Mouse (Mus musculus): ENCODE measurements around the gene Eya4. TPM values are rescaled to one million over a fixed set of nuclear protein-coding genes. Genes with fewer than 3 reads are reported as not detected.

Eya4 gene
- polyA plus RNA-seq, 1 experiment: 34.4 TPM

- no peak overlapping the region for H3K4me3 ChIP-seq (ENCODE audit: insufficient read depth, low read length)
- no peak overlapping the region for H3K27ac ChIP-seq (ENCODE audit: insufficient read depth, low read length)
- H3K4me1 ChIP-seq (ENCODE audit: control insufficient read depth, insufficient read depth, low read length): peaks cover 5% of the 10 kb centered on the region
- TF ChIP-seq POLR2A (IDR thresholded peaks at IDR 0.05; ENCODE audit: low read depth, low read length): no peak
- no peak for TF ChIP-seq CTCF (IDR thresholded peaks at IDR 0.05; ENCODE audit: borderline replicate concordance, insufficient read depth, low read length)
Measured at GRCm38 (mm10) chr10:23337250-23337649, 13.3 kb downstream of the Eya4 start.

GRCm38 (mm10) chr10:23332768-23333167, 17.8 kb downstream of the Eya4 start:
- TF ChIP-seq POLR2A (IDR thresholded peaks at IDR 0.05; ENCODE audit: low read depth, low read length) (no peak), CTCF (IDR thresholded peaks at IDR 0.05; ENCODE audit: borderline replicate concordance, insufficient read depth, low read length) (no peak)
- Histone ChIP-seq H3K4me3 (ENCODE audit: insufficient read depth, low read length) (no peak overlapping the region), H3K27ac (ENCODE audit: insufficient read depth, low read length) (no peak overlapping the region), H3K4me1 (ENCODE audit: control insufficient read depth, insufficient read depth, low read length) (peaks cover 5% of the 10 kb centered on the region)

GRCm38 (mm10) chr10:23327651-23328050, 22.9 kb downstream of the Eya4 start:
- no peak for TF ChIP-seq POLR2A (IDR thresholded peaks at IDR 0.05; ENCODE audit: low read depth, low read length)
- TF ChIP-seq CTCF (IDR thresholded peaks at IDR 0.05; ENCODE audit: borderline replicate concordance, insufficient read depth, low read length): no peak
- Histone ChIP-seq H3K4me3 (ENCODE audit: insufficient read depth, low read length) (no peak overlapping the region), H3K4me1 (ENCODE audit: control insufficient read depth, insufficient read depth, low read length) (no peaks in the 10 kb centered on the region), H3K27ac (ENCODE audit: insufficient read depth, low read length) (no peak overlapping the region)

GRCm38 (mm10) chr10:23322275-23322674, 28.3 kb downstream of the Eya4 start:
- TF ChIP-seq POLR2A (IDR thresholded peaks at IDR 0.05; ENCODE audit: low read depth, low read length) (no peak), CTCF (IDR thresholded peaks at IDR 0.05; ENCODE audit: borderline replicate concordance, insufficient read depth, low read length) (no peak)
- no peak overlapping the region for H3K4me3 ChIP-seq (ENCODE audit: insufficient read depth, low read length)
- H3K4me1 ChIP-seq (ENCODE audit: control insufficient read depth, insufficient read depth, low read length): no peaks in the 10 kb centered on the region
- H3K27ac ChIP-seq (ENCODE audit: insufficient read depth, low read length): no peak overlapping the region

GRCm38 (mm10) chr10:23295616-23296015, 55.0 kb downstream of the Eya4 start:
- no peak for TF ChIP-seq CTCF (IDR thresholded peaks at IDR 0.05; ENCODE audit: borderline replicate concordance, insufficient read depth, low read length)
- TF ChIP-seq POLR2A (IDR thresholded peaks at IDR 0.05; ENCODE audit: low read depth, low read length): no peak
- no peak overlapping the region for H3K4me3 ChIP-seq (ENCODE audit: insufficient read depth, low read length)
- H3K4me1 ChIP-seq (ENCODE audit: control insufficient read depth, insufficient read depth, low read length): peaks cover 2% of the 10 kb centered on the region; the same call in 1 of the 2 replicates
- H3K27ac ChIP-seq (ENCODE audit: insufficient read depth, low read length): no peak overlapping the region

- peak overlapping the region; percentile 60 for H3K27ac ChIP-seq (ENCODE audit: insufficient read depth, low read length)
- H3K4me3 ChIP-seq (ENCODE audit: insufficient read depth, low read length): no peak overlapping the region
- TF ChIP-seq CTCF (IDR thresholded peaks at IDR 0.05; ENCODE audit: borderline replicate concordance, insufficient read depth, low read length) (no peak), POLR2A (IDR thresholded peaks at IDR 0.05; ENCODE audit: low read depth, low read length) (no peak)
- peaks cover 2% of the 10 kb centered on the region; the same call in 1 of the 2 replicates for H3K4me1 ChIP-seq (ENCODE audit: control insufficient read depth, insufficient read depth, low read length)
Measured at GRCm38 (mm10) chr10:23292495-23292894, 58.1 kb downstream of the Eya4 start.

GRCm38 (mm10) chr10:23277371-23277770, 73.2 kb downstream of the Eya4 start:
- H3K4me3 ChIP-seq (ENCODE audit: insufficient read depth, low read length): no peak overlapping the region
- TF ChIP-seq POLR2A (IDR thresholded peaks at IDR 0.05; ENCODE audit: low read depth, low read length) (no peak), CTCF (IDR thresholded peaks at IDR 0.05; ENCODE audit: borderline replicate concordance, insufficient read depth, low read length) (no peak)
- H3K27ac ChIP-seq (ENCODE audit: insufficient read depth, low read length): no peak overlapping the region
- H3K4me1 ChIP-seq (ENCODE audit: control insufficient read depth, insufficient read depth, low read length): no peaks in the 10 kb centered on the region

GRCm38 (mm10) chr10:23271050-23271621, 79.5 kb downstream of the Eya4 start:
- TF ChIP-seq POLR2A (IDR thresholded peaks at IDR 0.05; ENCODE audit: low read depth, low read length): no peak
- no peak for TF ChIP-seq CTCF (IDR thresholded peaks at IDR 0.05; ENCODE audit: borderline replicate concordance, insufficient read depth, low read length)
- no peak overlapping the region for H3K27ac ChIP-seq (ENCODE audit: insufficient read depth, low read length)
- H3K4me1 ChIP-seq (ENCODE audit: control insufficient read depth, insufficient read depth, low read length): no peaks in the 10 kb centered on the region
- no peak overlapping the region for H3K4me3 ChIP-seq (ENCODE audit: insufficient read depth, low read length)

- Histone ChIP-seq H3K27ac (ENCODE audit: insufficient read depth, low read length) (no peak overlapping the region), H3K4me1 (ENCODE audit: control insufficient read depth, insufficient read depth, low read length) (no peaks in the 10 kb centered on the region), H3K4me3 (ENCODE audit: insufficient read depth, low read length) (no peak overlapping the region)
- TF ChIP-seq POLR2A (IDR thresholded peaks at IDR 0.05; ENCODE audit: low read depth, low read length): no peak
- TF ChIP-seq CTCF (IDR thresholded peaks at IDR 0.05; ENCODE audit: borderline replicate concordance, insufficient read depth, low read length): no peak
Measured at GRCm38 (mm10) chr10:23270502-23270901, 80.1 kb downstream of the Eya4 start.

GRCm38 (mm10) chr10:23252180-23252579, 98.4 kb downstream of the Eya4 start:
- Histone ChIP-seq H3K4me3 (ENCODE audit: insufficient read depth, low read length) (no peak overlapping the region), H3K4me1 (ENCODE audit: control insufficient read depth, insufficient read depth, low read length) (no peaks in the 10 kb centered on the region), H3K27ac (ENCODE audit: insufficient read depth, low read length) (no peak overlapping the region)
- no peak for TF ChIP-seq CTCF (IDR thresholded peaks at IDR 0.05; ENCODE audit: borderline replicate concordance, insufficient read depth, low read length)
- no peak for TF ChIP-seq POLR2A (IDR thresholded peaks at IDR 0.05; ENCODE audit: low read depth, low read length)

Data from embryonic fibroblast, embryonic 13.5 days (primary cell).